Mouse (Mus musculus): ENCODE results near the gene Chrna9. TPM values are rescaled to one million over a fixed set of nuclear protein-coding genes. Genes with fewer than 3 reads are reported as not detected.

Gene Chrna9
- total and polyA plus RNA-seq, 2 experiments from 2014 or later, result not detected

- ATAC-seq (ENCODE audit: low FRiP score) (no peak), DNase-seq (ENCODE audit: low spot score) (no peak)
- Histone ChIP-seq H3K27ac (ENCODE audit: low read depth, low read length) (peak overlapping the region; percentile 65; the same call in 1 of the 2 replicates), H3K9me3 (ENCODE audit: low read length) (no peaks in the 10 kb centered on the region), H3K4me2 (ENCODE audit: low read depth, low read length, poor library complexity, severe bottlenecking) (peak overlapping the region; percentile 23), H3K4me1 (ENCODE audit: insufficient read depth, low read length) (peaks cover 3% of the 10 kb centered on the region; the same call in 1 of the 2 replicates), H3K9ac (replicated peaks; ENCODE audit: low read length, poor library complexity, severe bottlenecking) (no peak overlapping the region), H3K36me3 (ENCODE audit: insufficient read depth, low read length) (no peaks in the 10 kb centered on the region), H3K4me3 (ENCODE audit: low read depth, low read length) (peak overlapping the region; percentile 10; the same call in 1 of the 2 replicates), H3K27me3 (ENCODE audit: insufficient read depth, low read length) (no peaks in the 10 kb centered on the region)
- WGBS, result 69% methylated on average over 9 of the region's 9 CpGs
- no peak for TF ChIP-seq CTCF (IDR thresholded peaks at IDR 0.05)
These were observed 21.7 kb downstream of the Chrna9 start for GRCm38 (mm10) chr5:65956144-65957008.

GRCm38 (mm10) chr5:65958597-65958996 lies 23.9 kb downstream of the Chrna9 start:
- no peak overlapping the region for H3K4me3 ChIP-seq (ENCODE audit: low read depth, low read length)
- no peaks in the 10 kb centered on the region for H3K9me3 ChIP-seq (ENCODE audit: low read length)
- H3K27me3 ChIP-seq (ENCODE audit: insufficient read depth, low read length), result no peaks in the 10 kb centered on the region
- no peak overlapping the region for H3K4me2 ChIP-seq (ENCODE audit: low read depth, low read length, poor library complexity, severe bottlenecking)
- DNase-seq (ENCODE audit: low spot score), result peak; percentile 59
- peak; percentile 94 for TF ChIP-seq CTCF (IDR thresholded peaks at IDR 0.05)
- no peaks in the 10 kb centered on the region for H3K36me3 ChIP-seq (ENCODE audit: insufficient read depth, low read length)
- H3K4me1 ChIP-seq (ENCODE audit: insufficient read depth, low read length), result peaks cover 3% of the 10 kb centered on the region; the same call in 1 of the 2 replicates
- no peak for ATAC-seq (ENCODE audit: low FRiP score)
- H3K9ac ChIP-seq (replicated peaks; ENCODE audit: low read length, poor library complexity, severe bottlenecking), result no peak overlapping the region
- WGBS, result 4% methylated on average over 4 of the region's 4 CpGs
- no peak overlapping the region for H3K27ac ChIP-seq (ENCODE audit: low read depth, low read length)

GRCm38 (mm10) chr5:65959893-65960596 lies 25.3 kb downstream of the Chrna9 start:
- whole genome bisulfite sequencing, result 73% methylated on average over 5 of the region's 5 CpGs
- peak; percentile 40 for TF ChIP-seq CTCF (IDR thresholded peaks at IDR 0.05)
- no peak for ATAC-seq (ENCODE audit: low FRiP score)
- Histone ChIP-seq H3K27me3 (ENCODE audit: insufficient read depth, low read length) (no peaks in the 10 kb centered on the region), H3K4me1 (ENCODE audit: insufficient read depth, low read length) (peaks cover 3% of the 10 kb centered on the region; the same call in 1 of the 2 replicates), H3K4me2 (ENCODE audit: low read depth, low read length, poor library complexity, severe bottlenecking) (no peak overlapping the region), H3K9me3 (ENCODE audit: low read length) (no peaks in the 10 kb centered on the region), H3K4me3 (ENCODE audit: low read depth, low read length) (no peak overlapping the region), H3K9ac (replicated peaks; ENCODE audit: low read length, poor library complexity, severe bottlenecking) (no peak overlapping the region), H3K36me3 (ENCODE audit: insufficient read depth, low read length) (no peaks in the 10 kb centered on the region), H3K27ac (ENCODE audit: low read depth, low read length) (no peak overlapping the region)
- DNase-seq (ENCODE audit: low spot score), result no peak

- no peak for TF ChIP-seq CTCF (IDR thresholded peaks at IDR 0.05)
- H3K4me1 ChIP-seq (ENCODE audit: insufficient read depth, low read length), result no peaks in the 10 kb centered on the region; the same call in 1 of the 2 replicates
- no peaks in the 10 kb centered on the region for H3K36me3 ChIP-seq (ENCODE audit: insufficient read depth, low read length)
- DNase-seq (ENCODE audit: low spot score) (no peak), ATAC-seq (ENCODE audit: low FRiP score) (no peak)
- H3K9ac ChIP-seq (replicated peaks; ENCODE audit: low read length, poor library complexity, severe bottlenecking), result no peak overlapping the region
- H3K9me3 ChIP-seq (ENCODE audit: low read length), result no peaks in the 10 kb centered on the region
- no peaks in the 10 kb centered on the region for H3K27me3 ChIP-seq (ENCODE audit: insufficient read depth, low read length)
- WGBS, result 92% methylated on average over 11 of the region's 11 CpGs
- no peak overlapping the region for H3K4me3 ChIP-seq (ENCODE audit: low read depth, low read length)
- no peak overlapping the region for H3K27ac ChIP-seq (ENCODE audit: low read depth, low read length)
- no peak overlapping the region for H3K4me2 ChIP-seq (ENCODE audit: low read depth, low read length, poor library complexity, severe bottlenecking)
These were observed 25.9 kb downstream of the Chrna9 start for GRCm38 (mm10) chr5:65960597-65960950.

DNA sequence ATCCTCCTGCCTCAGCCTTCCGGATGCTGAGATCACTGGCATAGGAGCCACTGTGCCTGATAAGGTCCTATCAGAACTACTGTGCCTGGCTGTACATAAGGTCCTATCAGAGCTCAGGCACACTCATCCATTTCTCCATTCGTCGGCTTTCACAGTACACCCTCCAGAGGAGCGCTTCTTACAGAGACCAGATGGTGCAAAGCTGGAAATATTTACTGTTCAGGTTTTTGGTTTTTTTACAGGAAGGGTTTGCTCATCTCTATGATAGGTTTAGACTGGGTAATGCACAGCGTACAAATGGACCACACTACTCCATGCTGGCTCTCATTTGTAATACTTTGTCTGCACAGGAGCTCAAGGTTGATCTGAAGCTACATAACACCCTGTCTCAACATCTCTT lies 28.6 kb downstream of the Chrna9 start:
- Histone ChIP-seq H3K4me1 (ENCODE audit: insufficient read depth, low read length) (no peaks in the 10 kb centered on the region), H3K36me3 (ENCODE audit: insufficient read depth, low read length) (no peaks in the 10 kb centered on the region)

More for the DNA sequence above, 28.6 kb downstream of the Chrna9 start:
- Histone ChIP-seq H3K9me3 (ENCODE audit: low read length) (no peaks in the 10 kb centered on the region), H3K4me3 (ENCODE audit: low read depth, low read length) (no peak overlapping the region), H3K9ac (replicated peaks; ENCODE audit: low read length, poor library complexity, severe bottlenecking) (no peak overlapping the region), H3K27ac (ENCODE audit: low read depth, low read length) (no peak overlapping the region), H3K4me2 (ENCODE audit: low read depth, low read length, poor library complexity, severe bottlenecking) (no peak overlapping the region), H3K27me3 (ENCODE audit: insufficient read depth, low read length) (no peaks in the 10 kb centered on the region)
- 94% methylated on average over 5 of the region's 5 CpGs for WGBS
- ATAC-seq (ENCODE audit: low FRiP score), result no peak
- no peak for DNase-seq (ENCODE audit: low spot score)
- TF ChIP-seq CTCF (IDR thresholded peaks at IDR 0.05), result no peak

All from midbrain, postnatal 0 days (tissue).